Mouse (Mus musculus) CH12.LX (cell line): Measurements from ENCODE around the gene Pak7. TPM values are rescaled to one million over a fixed set of nuclear protein-coding genes. Genes with fewer than 3 reads are reported as not detected.

Experiments used
- DNase-seq: peaks from one replicate; pipeline ENCODE4 v3.0.0-alpha.2; 2013; ENCODE audit errors: extremely low read depth
- H3K27ac ChIP-seq: 2 replicates; pipeline ENCODE4 v1.5.1; 2012; ENCODE audit warnings: low read depth, mild to moderate bottlenecking, control low read depth, moderate library complexity; ENCODE audit not compliant: insufficient read depth
- H3K27me3 ChIP-seq: replicated peaks from 2 replicates; pipeline ENCODE3; 2012; ENCODE audit warnings: inconsistent platforms
- H3K36me3 ChIP-seq, 2 experiments: replicated peaks in 1 of 2; 2 replicates each; pipeline versions ENCODE3 to v1.6.1; 2012; ENCODE audit warnings: inconsistent platforms in 1 of 2, low read length in 1 of 2, mild to moderate bottlenecking in 1 of 2, mixed read lengths in 1 of 2, moderate library complexity in 1 of 2; ENCODE audit not compliant: control insufficient read depth in 1 of 2, insufficient read depth in 1 of 2
- H3K4me1 ChIP-seq, 2 experiments: 2 replicates each; pipeline ENCODE4 v1.6.1; 2012; ENCODE audit warnings: inconsistent platforms in 1 of 2, moderate library complexity in 1 of 2; ENCODE audit not compliant: insufficient read depth in 2 of 2, control insufficient read depth in 1 of 2
- H3K4me2 ChIP-seq: 2 replicates; pipeline ENCODE4 v1.6.1; 2012; ENCODE audit warnings: low read depth, mild to moderate bottlenecking, control low read depth; ENCODE audit not compliant: poor library complexity, insufficient read depth, severe bottlenecking
- H3K4me3 ChIP-seq, 3 experiments: fragments of 150-350 bp in 1 of 3; sonication (generic) in 1 of 3; replicated peaks in 1 of 3; 2 replicates each; pipeline versions ENCODE3 to v1.5.1; 2011 to 2012; ENCODE audit warnings: low read depth in 2 of 3, low read length in 2 of 3, mild to moderate bottlenecking in 2 of 3, moderate library complexity in 2 of 3, control low read depth in 1 of 3, improper control_type of control experiment in 1 of 3, inconsistent platforms in 1 of 3, mixed read lengths in 1 of 3; ENCODE audit not compliant: poor library complexity in 1 of 3
- H3K79me2 ChIP-seq: replicated peaks from 2 replicates; pipeline ENCODE4 v1.6.1; 2012; ENCODE audit warnings: mild to moderate bottlenecking, moderate library complexity; ENCODE audit not compliant: control insufficient read depth, poor library complexity, insufficient read depth, severe bottlenecking; ENCODE audit errors: extremely low read depth
- H3K9ac ChIP-seq: 2 replicates; pipeline ENCODE4 v1.6.1; 2012; ENCODE audit warnings: low read depth, mild to moderate bottlenecking, control low read depth, moderate library complexity; ENCODE audit not compliant: insufficient read depth
- H3K9me3 ChIP-seq: replicated peaks from 2 replicates; pipeline ENCODE3; 2012; ENCODE audit warnings: low read length, inconsistent platforms, mixed read lengths
- BHLHE40 ChIP-seq: IDR thresholded peaks from 2 replicates; pipeline ENCODE4 v1.6.1; 2011; ENCODE audit warnings: mild to moderate bottlenecking, low read depth, low read length, improper control_type of control experiment
- CHD1 ChIP-seq: IDR thresholded peaks from 2 replicates; pipeline ENCODE4 v1.6.1; 2012; ENCODE audit warnings: low read depth, low read length, improper control_type of control experiment, inconsistent platforms
- CHD2 ChIP-seq: IDR thresholded peaks from 2 replicates; pipeline ENCODE4 v1.6.1; 2011; ENCODE audit warnings: low read length, improper control_type of control experiment
- E2F4 ChIP-seq: IDR thresholded peaks from 2 replicates; pipeline ENCODE4 v1.6.1; 2011; ENCODE audit warnings: low read depth, low read length, improper control_type of control experiment; ENCODE audit not compliant: insufficient replicate concordance
- ELF1 ChIP-seq: IDR thresholded peaks from 2 replicates; pipeline ENCODE4 v1.6.1; 2014; ENCODE audit warnings: low read depth, mild to moderate bottlenecking, inconsistent platforms, low read length, improper control_type of control experiment
- EP300 ChIP-seq: IDR thresholded peaks from 2 replicates; pipeline ENCODE4 v1.6.1; 2011; ENCODE audit warnings: low read length, improper control_type of control experiment
- GABPA ChIP-seq: IDR thresholded peaks from 2 replicates; pipeline ENCODE4 v1.6.1; 2012; ENCODE audit warnings: low read depth, low read length, improper control_type of control experiment, inconsistent platforms; ENCODE audit not compliant: insufficient replicate concordance
- KAT2A ChIP-seq: IDR thresholded peaks from 2 replicates; pipeline ENCODE4 v1.6.1; 2012; ENCODE audit warnings: low read length, improper control_type of control experiment, inconsistent platforms; ENCODE audit not compliant: insufficient replicate concordance
- MAZ ChIP-seq: IDR thresholded peaks from 2 replicates; pipeline ENCODE4 v1.6.1; 2012; ENCODE audit warnings: low read depth, mild to moderate bottlenecking, inconsistent platforms, low read length, improper control_type of control experiment, moderate library complexity
- MYC ChIP-seq: IDR thresholded peaks from 2 replicates; pipeline ENCODE4 v1.6.1; 2011; ENCODE audit warnings: low read depth, mild to moderate bottlenecking, improper control_type of control experiment, low read length
- NELFE ChIP-seq: IDR thresholded peaks from 2 replicates; pipeline ENCODE4 v1.6.1; 2011; ENCODE audit warnings: low read depth, low read length, improper control_type of control experiment
- NRF1 ChIP-seq: IDR thresholded peaks from 2 replicates; pipeline ENCODE4 v1.6.1; 2014; ENCODE audit warnings: low read depth, mild to moderate bottlenecking, inconsistent platforms, low read length, improper control_type of control experiment, moderate library complexity
- POLR2A ChIP-seq: IDR thresholded peaks from 2 replicates; pipeline ENCODE4 v1.6.1; 2011; ENCODE audit warnings: low read depth, mild to moderate bottlenecking, improper control_type of control experiment, low read length
- POLR2AphosphoS2 ChIP-seq: IDR thresholded peaks from 2 replicates; pipeline ENCODE4 v1.6.1; 2011; ENCODE audit warnings: low read depth, low read length, improper control_type of control experiment
- RCOR1 ChIP-seq: conservative IDR thresholded peaks from 2 replicates; pipeline ENCODE4 v1.6.1; 2012; ENCODE audit warnings: low read depth, mild to moderate bottlenecking, inconsistent platforms, low read length, improper control_type of control experiment
- SMC3 ChIP-seq: IDR thresholded peaks from 2 replicates; pipeline ENCODE4 v1.6.1; 2011; ENCODE audit warnings: low read depth, low read length, improper control_type of control experiment
- TBP ChIP-seq: conservative IDR thresholded peaks from 2 replicates; pipeline ENCODE4 v1.6.1; 2011; ENCODE audit warnings: low read depth, low read length, improper control_type of control experiment
- UBTF ChIP-seq: IDR thresholded peaks from 2 replicates; pipeline ENCODE4 v1.6.1; 2012; ENCODE audit warnings: low read depth, mild to moderate bottlenecking, inconsistent platforms, low read length, improper control_type of control experiment, moderate library complexity
- ZC3H11A ChIP-seq: IDR thresholded peaks from 2 replicates; pipeline ENCODE4 v1.6.1; 2012; ENCODE audit warnings: low read depth, mild to moderate bottlenecking, inconsistent platforms, low read length, improper control_type of control experiment
- ZNF384 ChIP-seq: IDR thresholded peaks from 2 replicates; pipeline ENCODE4 v1.6.1; 2012; ENCODE audit warnings: low read depth, low read length, improper control_type of control experiment, inconsistent platforms
- dilution Hi-C: fragments of 300-500 bp; cut with MboI; formaldehyde crosslinking; loops from 2 replicates; pipeline ENCODE4 v1.14.3; 2020; ENCODE audit warnings: low sequenced_read_pairs; ENCODE audit not compliant: extremely low pct_unique_long_range_greater_than_20kb, extremely low pct_ligation_motif_present
- in situ Hi-C: fragments of 300-500 bp; cut with MboI; formaldehyde crosslinking; loops from 3 replicates; pipeline ENCODE4 v1.14.3; 2019; ENCODE audit warnings: low sequenced_read_pairs, low pct_ligation_motif_present, low pct_unique_long_range_greater_than_20kb, mixed read lengths
- polyA plus RNA-seq: library from polyadenylated mRNA; unstranded; fragments of >175 nt; gene quantifications from 2 replicates; pipeline ENCODE4 v1.2.1, GENCODE M21; 2012; ENCODE audit warnings: low read depth; ENCODE audit not compliant: insufficient read length
- total RNA-seq, 2 experiments: library from RNA; depleted of rRNA; stranded (reverse); fragments of 300-350 nt in 1 of 2; fragments of >200 nt in 1 of 2; gene quantifications; 2 replicates each; pipeline ENCODE4 v1.2.3; 2012 to 2014

The Pak7 gene
- total and polyA plus RNA-seq, 3 experiments, result not detected

GRCm38 (mm10) chr2:136204034-136204433 is 183.7 kb downstream of the Pak7 start:
- no peaks in the 10 kb centered on the region for H3K36me3 ChIP-seq
- no peak overlapping the region for H3K9ac ChIP-seq
- peaks cover 20% of the 10 kb centered on the region for H3K9me3 ChIP-seq
- dilution Hi-C loops, result no loop called here
- H3K4me1 ChIP-seq, result no peaks in the 10 kb centered on the region
- no peaks in the 10 kb centered on the region for H3K79me2 ChIP-seq
- TF ChIP-seq ZC3H11A (no peak), RCOR1 (no peak), E2F4 (no peak), POLR2AphosphoS2 (no peak), POLR2A (no peak), GABPA (no peak)
- TF ChIP-seq, all 38 proteins: peak for 0
- Histone ChIP-seq H3K27ac (no peak overlapping the region), H3K4me3 (no peak overlapping the region), H3K27me3 (no peaks in the 10 kb centered on the region), H3K4me2 (no peak overlapping the region)
- DNase-seq, result no peak
- in situ Hi-C loops, result no loop called here

GRCm38 (mm10) chr2:136175030-136175429 is 212.7 kb downstream of the Pak7 start:
- no peak for DNase-seq
- no peaks in the 10 kb centered on the region for H3K36me3 ChIP-seq
- in situ Hi-C loops, result no loop called here
- H3K4me1 ChIP-seq, result no peaks in the 10 kb centered on the region
- H3K27me3 ChIP-seq, result no peaks in the 10 kb centered on the region
- no peaks in the 10 kb centered on the region for H3K79me2 ChIP-seq
- H3K9ac ChIP-seq, result no peak overlapping the region
- no peak overlapping the region for H3K4me3 ChIP-seq
- TF ChIP-seq ELF1 (no peak), KAT2A (no peak), BHLHE40 (no peak), MAZ (no peak), UBTF (no peak), EP300 (no peak), RCOR1 (no peak), SMC3 (no peak), GABPA (no peak), MYC (no peak), CHD2 (no peak), TBP (no peak), POLR2A (no peak), NRF1 (no peak), ZNF384 (no peak), NELFE (no peak), CHD1 (no peak)
- no peak overlapping the region for H3K4me2 ChIP-seq
- dilution Hi-C loops, result no loop called here
- no peak overlapping the region for H3K27ac ChIP-seq
- H3K9me3 ChIP-seq, result peaks cover 42% of the 10 kb centered on the region
